Mouse (Mus musculus) forebrain, embryonic 13.5 days (tissue): ENCODE measurements at regions not wholly inside any gene's neighbourhood (a gene's known extent, or its start where the extent isn't known, plus 50 kb on each side); places are given as distances from the start of the nearest gene placed in this dataset.
"Not testable (repeated sequence)": the region's sequence is repeated elsewhere in the genome, so short reads cannot be mapped to it uniquely, and the experiment has no call there.

Source experiments
- ATAC-seq: fragments of 200-750 bp; cut with Nextera tagmentation; 2 replicates; pipeline ENCODE4 v1.8.0; 2017
- H3K27ac ChIP-seq: fragments of 300-500 bp; sonication (generic); 2 replicates; pipeline ENCODE4 v1.5.1; 2015; ENCODE audit warnings: inconsistent platforms, mild to moderate bottlenecking, moderate library complexity
- H3K27me3 ChIP-seq: fragments of 300-500 bp; sonication (generic); 2 replicates; pipeline ENCODE4 v1.6.1; 2015; ENCODE audit warnings: mild to moderate bottlenecking, inconsistent platforms
- H3K36me3 ChIP-seq: fragments of 300-500 bp; sonication (generic); 2 replicates; pipeline ENCODE4 v1.6.1; 2015; ENCODE audit warnings: mild to moderate bottlenecking, inconsistent platforms; ENCODE audit not compliant: poor library complexity, severe bottlenecking
- H3K4me1 ChIP-seq: fragments of 300-500 bp; sonication (generic); 2 replicates; pipeline ENCODE4 v1.6.1; 2015; ENCODE audit warnings: inconsistent platforms
- H3K4me2 ChIP-seq: fragments of 300-500 bp; sonication (generic); 2 replicates; pipeline ENCODE4 v1.6.1; 2015; ENCODE audit warnings: inconsistent platforms, mild to moderate bottlenecking, moderate library complexity
- H3K4me3 ChIP-seq: fragments of 300-500 bp; sonication (generic); 2 replicates; pipeline ENCODE4 v1.5.1; 2015; ENCODE audit warnings: mild to moderate bottlenecking, inconsistent platforms
- H3K9ac ChIP-seq: fragments of 300-500 bp; sonication (generic); 2 replicates; pipeline ENCODE4 v1.6.1; 2015; ENCODE audit warnings: mild to moderate bottlenecking, inconsistent platforms
- H3K9me3 ChIP-seq: fragments of 300-500 bp; sonication (generic); replicated peaks from 2 replicates; pipeline ENCODE4 v1.6.1; 2016; ENCODE audit warnings: inconsistent platforms
- WGBS: fragments of 180-500 bp; shearing (Covaris S2); methylation state at CpG from one replicate; pipeline ENCODE4 v1.1.7; 2015; 5-methylcytosine and 5-hydroxymethylcytosine counted together

GRCm38 (mm10) chr9:91128491-91128890 lies 233.7 kb upstream of the Zic4 start:
- not testable (repeated sequence) for H3K4me2 ChIP-seq, H3K36me3 ChIP-seq, H3K27me3 ChIP-seq, H3K4me3 ChIP-seq, H3K9ac ChIP-seq, H3K4me1 ChIP-seq, H3K27ac ChIP-seq, ATAC-seq, H3K9me3 ChIP-seq
- WGBS: 62% methylated on average over 2 of the region's 2 CpGs

- no peak overlapping the region for H3K9ac ChIP-seq
- no peak overlapping the region for H3K27ac ChIP-seq
- H3K4me2 ChIP-seq: no peak overlapping the region
- no peaks in the 10 kb centered on the region; the same call in 1 of the 2 replicates for H3K4me1 ChIP-seq
- no peaks in the 10 kb centered on the region for H3K9me3 ChIP-seq
- no peak for ATAC-seq
- no peaks in the 10 kb centered on the region for H3K27me3 ChIP-seq
- 77% methylated on average over 13 of the region's 13 CpGs for WGBS
- no peaks in the 10 kb centered on the region for H3K36me3 ChIP-seq
- H3K4me3 ChIP-seq: no peak overlapping the region
Observed at GRCm38 (mm10) chr9:91130111-91130720, 232.0 kb upstream of the Zic4 start.

- ATAC-seq: no peak
- H3K9ac ChIP-seq: no peak overlapping the region
- H3K4me3 ChIP-seq: no peak overlapping the region
- no peaks in the 10 kb centered on the region for H3K9me3 ChIP-seq
- H3K4me2 ChIP-seq: no peak overlapping the region
- no peaks in the 10 kb centered on the region for H3K36me3 ChIP-seq
- H3K27me3 ChIP-seq: no peaks in the 10 kb centered on the region
- H3K27ac ChIP-seq: no peak overlapping the region
- H3K4me1 ChIP-seq: no peaks in the 10 kb centered on the region; the same call in 1 of the 2 replicates
- WGBS: 63% methylated on average over 7 of the region's 7 CpGs
Observed at GRCm38 (mm10) chr9:91131415-91132255, 230.6 kb upstream of the Zic4 start.

- Histone ChIP-seq H3K27me3 (no peaks in the 10 kb centered on the region), H3K9ac (no peak overlapping the region), H3K4me3 (no peak overlapping the region), H3K27ac (no peak overlapping the region), H3K4me1 (no peaks in the 10 kb centered on the region), H3K4me2 (no peak overlapping the region), H3K36me3 (no peaks in the 10 kb centered on the region), H3K9me3 (no peaks in the 10 kb centered on the region)
- no peak for ATAC-seq
- whole genome bisulfite sequencing: 71% methylated on average over 1 of the region's 1 CpGs
Observed at GRCm38 (mm10) chr9:91132531-91132930, 229.7 kb upstream of the Zic4 start.

DNA sequence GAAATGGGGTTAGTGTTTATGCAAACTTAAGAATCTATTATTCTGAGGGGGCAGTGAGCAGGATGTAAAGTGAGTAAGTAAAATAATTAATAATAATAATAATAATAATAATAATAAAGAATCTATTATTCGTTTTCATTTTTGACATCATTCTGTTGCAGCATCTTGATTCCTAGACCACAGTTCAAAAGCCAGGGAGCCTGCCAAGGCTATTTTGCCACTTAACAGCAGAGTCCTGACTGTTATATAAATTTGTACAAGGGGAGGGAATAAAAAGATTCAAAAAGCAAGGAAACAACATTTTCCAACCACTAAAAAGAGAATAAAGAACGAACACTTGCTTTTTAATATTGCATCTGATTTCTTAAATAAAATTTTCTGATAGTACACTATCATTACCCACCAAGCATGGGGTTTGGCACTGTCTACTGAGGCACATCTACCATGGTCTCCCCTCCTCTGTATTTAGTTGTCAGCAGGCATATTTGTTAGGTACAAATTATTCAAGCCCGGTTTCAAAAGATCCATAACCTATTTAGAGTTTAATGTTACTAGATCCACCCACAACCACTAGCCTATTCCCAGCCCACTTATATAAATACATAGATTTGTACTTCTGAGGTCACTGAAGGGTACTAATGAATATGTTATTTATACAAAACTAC lies 228.8 kb upstream of the Zic4 start:
- Histone ChIP-seq H3K4me1 (no peaks in the 10 kb centered on the region), H3K4me3 (no peak overlapping the region), H3K9ac (no peak overlapping the region), H3K36me3 (no peaks in the 10 kb centered on the region), H3K4me2 (no peak overlapping the region), H3K9me3 (no peaks in the 10 kb centered on the region), H3K27ac (no peak overlapping the region), H3K27me3 (no peaks in the 10 kb centered on the region)
- 91% methylated on average over 3 of the region's 3 CpGs for WGBS
- ATAC-seq: no peak

- no peaks in the 10 kb centered on the region for H3K9me3 ChIP-seq
- ATAC-seq: no peak
- WGBS: 95% methylated on average over 1 of the region's 1 CpGs
Observed at GRCm38 (mm10) chr9:91134325-91134724, 227.9 kb upstream of the Zic4 start.

DNA sequence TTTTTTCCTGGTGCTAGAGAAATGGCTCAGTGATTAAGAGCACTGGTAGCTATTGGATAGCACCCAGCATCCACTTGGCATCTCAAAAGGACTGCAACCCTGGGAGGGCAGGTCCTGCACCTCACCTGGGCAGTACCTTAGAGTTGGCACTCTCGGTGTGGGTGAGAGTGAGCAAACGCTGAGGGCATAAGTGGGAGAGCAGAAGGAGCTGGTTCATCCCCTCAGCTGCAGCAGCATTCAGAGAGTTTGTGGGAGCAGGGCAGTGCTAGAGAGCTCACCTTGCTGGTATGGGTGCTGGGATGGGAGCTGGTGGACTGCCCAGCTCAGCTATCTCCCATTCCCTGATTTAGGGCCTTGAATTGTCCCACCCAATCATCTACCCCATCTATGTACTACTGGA lies 227.1 kb upstream of the Zic4 start:
- no peak for ATAC-seq
- WGBS: 81% methylated on average over 2 of the region's 2 CpGs
- H3K27ac ChIP-seq: no peak overlapping the region

More at GRCm38 (mm10) chr9:91134325-91134724, 227.9 kb upstream of the Zic4 start:
- H3K4me3 ChIP-seq: no peak overlapping the region
- no peak overlapping the region for H3K27ac ChIP-seq
- no peaks in the 10 kb centered on the region for H3K36me3 ChIP-seq
- no peaks in the 10 kb centered on the region for H3K4me1 ChIP-seq
- H3K27me3 ChIP-seq: no peaks in the 10 kb centered on the region
- no peak overlapping the region for H3K4me2 ChIP-seq
- H3K9ac ChIP-seq: no peak overlapping the region

DNA sequence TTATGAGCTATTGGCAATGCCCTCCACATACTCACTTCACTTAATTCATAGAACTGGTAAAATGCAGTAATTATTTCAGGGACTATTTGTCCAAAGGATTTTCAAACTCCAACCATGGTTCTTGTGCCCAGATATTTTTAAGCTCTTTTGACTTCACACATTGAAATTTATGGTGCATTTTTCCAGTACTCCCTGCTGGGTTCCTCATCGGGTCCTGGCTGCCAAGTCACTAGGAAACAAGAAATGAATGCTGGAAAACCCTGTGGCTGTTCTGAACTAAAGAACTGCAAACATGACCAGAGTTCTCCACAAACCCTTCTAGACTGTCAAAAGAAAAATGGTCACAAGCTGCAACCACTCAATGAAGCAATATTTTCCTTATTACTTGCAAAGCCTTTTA lies 221.6 kb upstream of the Zic4 start:
- H3K9ac ChIP-seq: no peak overlapping the region
- no peaks in the 10 kb centered on the region for H3K9me3 ChIP-seq
- no peaks in the 10 kb centered on the region for H3K27me3 ChIP-seq
- 32% methylated on average over 1 of the region's 1 CpGs for WGBS
- ATAC-seq: no peak
- no peak overlapping the region for H3K27ac ChIP-seq
- H3K36me3 ChIP-seq: no peaks in the 10 kb centered on the region
- no peaks in the 10 kb centered on the region for H3K4me1 ChIP-seq
- no peak overlapping the region for H3K4me2 ChIP-seq
- no peak overlapping the region for H3K4me3 ChIP-seq

More for the DNA sequence above, 227.1 kb upstream of the Zic4 start:
- no peaks in the 10 kb centered on the region for H3K9me3 ChIP-seq
- H3K4me3 ChIP-seq: no peak overlapping the region
- H3K27me3 ChIP-seq: no peaks in the 10 kb centered on the region
- no peak overlapping the region for H3K4me2 ChIP-seq
- no peaks in the 10 kb centered on the region for H3K4me1 ChIP-seq
- no peaks in the 10 kb centered on the region for H3K36me3 ChIP-seq
- no peak overlapping the region for H3K9ac ChIP-seq

DNA sequence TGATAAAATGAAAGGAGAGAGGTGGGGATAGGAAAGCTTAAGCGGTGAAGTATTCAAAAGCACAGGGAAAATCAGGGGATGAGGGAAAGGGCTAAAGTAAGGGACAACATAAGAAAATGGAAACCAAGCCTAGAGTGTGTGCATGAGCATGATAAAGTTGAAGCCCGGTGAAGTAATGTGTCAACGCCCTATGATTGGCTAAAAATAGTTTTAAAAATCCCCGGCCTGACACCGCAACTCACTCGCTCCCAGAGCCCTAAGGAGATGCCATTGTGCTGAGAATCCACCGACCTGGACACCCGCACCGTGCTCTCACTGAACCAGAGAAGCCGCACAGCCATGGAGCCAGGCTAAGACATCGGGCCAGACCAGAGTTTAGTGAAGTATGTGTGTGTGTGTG lies 210.3 kb upstream of the Zic4 start:
- no peak overlapping the region for H3K27ac ChIP-seq
- H3K9ac ChIP-seq: no peak overlapping the region
- 93% methylated on average over 11 of the region's 11 CpGs for WGBS

GRCm38 (mm10) chr9:91159311-91159710 lies 202.9 kb upstream of the Zic4 start:
- Histone ChIP-seq H3K27ac (no peak overlapping the region), H3K9ac (no peak overlapping the region), H3K4me2 (no peak overlapping the region), H3K4me3 (no peak overlapping the region), H3K9me3 (no peaks in the 10 kb centered on the region), H3K4me1 (no peaks in the 10 kb centered on the region), H3K36me3 (no peaks in the 10 kb centered on the region), H3K27me3 (no peaks in the 10 kb centered on the region)
- ATAC-seq: no peak
- WGBS: 85% methylated on average over 2 of the region's 2 CpGs

More for the DNA sequence above, 210.3 kb upstream of the Zic4 start:
- Histone ChIP-seq H3K4me1 (no peaks in the 10 kb centered on the region), H3K9me3 (no peaks in the 10 kb centered on the region), H3K4me3 (no peak overlapping the region), H3K27me3 (no peaks in the 10 kb centered on the region), H3K36me3 (no peaks in the 10 kb centered on the region), H3K4me2 (no peak overlapping the region)
- ATAC-seq: no peak

DNA sequence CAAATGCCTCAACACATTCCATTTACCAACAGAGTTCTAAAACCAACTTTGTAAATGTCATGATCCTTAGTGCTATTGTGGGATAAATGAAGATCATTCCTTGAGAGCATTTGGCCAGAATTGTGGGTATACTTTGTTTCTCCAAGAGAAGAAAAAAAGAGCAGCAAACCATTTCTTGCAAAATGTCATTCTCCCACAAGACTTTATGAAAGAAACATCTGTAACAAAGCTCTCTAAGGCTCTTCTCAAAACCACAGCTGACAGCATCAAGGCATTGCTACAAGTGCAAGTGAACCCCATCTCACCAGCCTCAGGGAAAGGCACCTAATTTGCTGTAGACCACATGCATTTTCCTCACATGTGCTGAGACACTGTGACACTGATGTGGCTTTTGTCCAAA lies 194.3 kb upstream of the Zic4 start:
- ATAC-seq: no peak
- Histone ChIP-seq H3K36me3 (no peaks in the 10 kb centered on the region), H3K27ac (no peak overlapping the region), H3K4me3 (no peak overlapping the region), H3K9ac (no peak overlapping the region), H3K9me3 (no peaks in the 10 kb centered on the region), H3K4me1 (no peaks in the 10 kb centered on the region), H3K27me3 (no peaks in the 10 kb centered on the region), H3K4me2 (no peak overlapping the region)

DNA sequence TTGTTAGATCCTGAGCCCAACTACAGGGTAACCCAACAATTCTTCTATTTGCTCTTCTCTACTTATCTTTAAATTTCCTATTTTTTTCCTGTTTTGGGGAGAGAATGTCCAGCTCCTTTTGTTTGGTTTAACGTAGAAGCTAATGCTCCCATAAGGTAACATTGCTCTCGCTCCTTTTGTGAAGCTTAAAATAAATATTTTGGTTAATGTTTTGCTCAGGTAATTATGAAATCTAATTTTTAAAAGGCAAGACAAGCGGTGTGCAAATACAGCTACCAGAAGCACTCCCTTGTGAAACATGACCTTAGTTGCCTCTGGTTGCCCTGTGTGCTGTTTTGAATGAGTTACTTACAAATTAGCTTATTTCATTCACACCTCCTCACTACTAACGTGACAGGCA lies 169.0 kb upstream of the Zic4 start:
- no peak for ATAC-seq

More for the DNA sequence above, 169.0 kb upstream of the Zic4 start:
- H3K4me3 ChIP-seq: no peak overlapping the region
- H3K9me3 ChIP-seq: no peaks in the 10 kb centered on the region
- H3K4me2 ChIP-seq: no peak overlapping the region
- no peak overlapping the region for H3K27ac ChIP-seq
- no peak overlapping the region for H3K9ac ChIP-seq
- H3K27me3 ChIP-seq: no peaks in the 10 kb centered on the region
- H3K36me3 ChIP-seq: no peaks in the 10 kb centered on the region
- WGBS: 85% methylated on average over 4 of the region's 4 CpGs
- H3K4me1 ChIP-seq: no peaks in the 10 kb centered on the region
